Mouse (Mus musculus) heart, adult 2 months (tissue): ENCODE measurements around the gene Mettl21c. TPM values are rescaled to one million over a fixed set of nuclear protein-coding genes. Genes with fewer than 3 reads are reported as not detected.
A peak's percentile ranks its signal among the peaks of the same experiment; 100 is the strongest.

Source experiments
- DNase-seq, 2 experiments: peaks; one replicate each; pipeline ENCODE4 v3.0.0; 2021
- H3K27ac ChIP-seq: fragments of 200-600 bp; 2 replicates; pipeline ENCODE4 v1.8.1; 2022
- H3K27me3 ChIP-seq: fragments of 200-500 bp; 2 replicates; pipeline ENCODE4 v1.6.1; 2012; ENCODE audit warnings: mild to moderate bottlenecking, low read length, inconsistent platforms, mixed read lengths; ENCODE audit not compliant: control insufficient read depth, insufficient read depth
- H3K36me3 ChIP-seq: fragments of 200-500 bp; 2 replicates; pipeline ENCODE4 v1.6.1; 2012; ENCODE audit warnings: low read length, inconsistent platforms; ENCODE audit not compliant: control insufficient read depth, insufficient read depth
- H3K4me1 ChIP-seq: fragments of 200-500 bp; 2 replicates; pipeline ENCODE4 v1.6.1; 2011; ENCODE audit warnings: low read length; ENCODE audit not compliant: control insufficient read depth, insufficient read depth
- H3K4me3 ChIP-seq: fragments of 200-600 bp; 2 replicates; pipeline ENCODE4 v1.8.1; 2022
- H3K79me2 ChIP-seq: fragments of 200-500 bp; replicated peaks from 2 replicates; pipeline ENCODE4 v1.6.1; 2012; ENCODE audit warnings: mild to moderate bottlenecking, inconsistent platforms, low read length, moderate library complexity, mixed read lengths; ENCODE audit not compliant: control insufficient read depth, insufficient read depth
- H3K9ac ChIP-seq: fragments of 200-500 bp; 2 replicates; pipeline ENCODE4 v1.6.1; 2012; ENCODE audit warnings: low read depth, mild to moderate bottlenecking, control low read depth, inconsistent platforms, low read length, mixed read lengths
- CTCF ChIP-seq: fragments of 200-600 bp; IDR thresholded peaks from 2 replicates; pipeline ENCODE4 v1.8.1; 2022; ENCODE audit warnings: antibody characterized with exemption, mild to moderate bottlenecking, moderate library complexity
- EP300 ChIP-seq: fragments of 200-500 bp; IDR thresholded peaks from 2 replicates; pipeline ENCODE4 v1.6.1; 2011; ENCODE audit warnings: low read depth, low read length, control low read depth; ENCODE audit not compliant: insufficient read depth
- POLR2A ChIP-seq: fragments of 200-500 bp; IDR thresholded peaks from 2 replicates; pipeline ENCODE4 v1.6.1; 2011; ENCODE audit warnings: mild to moderate bottlenecking, low read depth, low read length, control low read depth; ENCODE audit not compliant: insufficient read depth
- WGBS: fragments of 180-500 bp; shearing (Covaris S2); methylation state at CpG from one replicate; pipeline ENCODE4 v1.1.7; 2018; 5-methylcytosine and 5-hydroxymethylcytosine counted together
- intact Hi-C: fragments of 180-260 bp; cut with DNase I; formaldehyde crosslinking; loops from one replicate; pipeline ENCODE4 v1.15.1; 2025
- polyA plus RNA-seq: library from polyadenylated mRNA; depleted of rRNA; stranded (reverse); fragments of >200 nt; gene quantifications from 2 replicates; pipeline ENCODE4 v1.2.3, GENCODE M21; 2012
- total RNA-seq, 2 experiments: library from RNA; stranded (reverse); gene quantifications; 2 replicates each; pipeline ENCODE4 v1.2.3; 2021

The Mettl21c gene
- total and polyA plus RNA-seq, 3 experiments, result not detected

DNA sequence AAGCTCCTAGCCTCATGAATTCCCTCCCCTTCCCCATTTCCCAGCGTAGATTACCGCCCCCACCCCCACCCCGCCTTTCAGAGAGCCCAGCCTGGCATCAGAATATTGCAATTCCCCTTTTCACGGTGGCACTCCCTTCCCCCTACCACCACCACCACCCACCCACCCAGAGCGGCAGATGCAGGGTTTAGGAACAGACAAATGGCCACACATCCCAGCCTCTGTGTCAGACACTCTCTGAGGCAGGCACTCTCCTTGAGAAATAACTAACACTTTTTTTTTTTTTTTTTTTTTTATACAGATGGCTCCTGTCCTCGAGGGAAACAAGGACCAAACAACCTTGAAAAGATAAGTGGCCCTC lies 22.7 kb upstream of the Mettl21c start:
- 3% methylated on average over 6 of the region's 6 CpGs for WGBS
- intact Hi-C loops, result loop anchor here (5.0 kb wide), 1 partner anchor 285 kb away; no protein-coding TSS in a partner anchor
- no peaks in the 10 kb centered on the region for H3K79me2 ChIP-seq
- DNase-seq, result no peak
- H3K4me3 ChIP-seq, result 0 out of 2 replicates have a peak overlapping the region, but pooled peaks have one; percentile 21
- H3K27me3 ChIP-seq, result no peaks in the 10 kb centered on the region
- H3K4me1 ChIP-seq, result peaks cover 1% of the 10 kb centered on the region; the same call in 1 of the 2 replicates
- TF ChIP-seq CTCF, result no peak
- TF ChIP-seq POLR2A, result no peak
- TF ChIP-seq EP300, result no peak
- H3K36me3 ChIP-seq, result no peaks in the 10 kb centered on the region
- no peak overlapping the region; the same call in 1 of the 2 replicates for H3K9ac ChIP-seq
- no peak overlapping the region for H3K27ac ChIP-seq

DNA sequence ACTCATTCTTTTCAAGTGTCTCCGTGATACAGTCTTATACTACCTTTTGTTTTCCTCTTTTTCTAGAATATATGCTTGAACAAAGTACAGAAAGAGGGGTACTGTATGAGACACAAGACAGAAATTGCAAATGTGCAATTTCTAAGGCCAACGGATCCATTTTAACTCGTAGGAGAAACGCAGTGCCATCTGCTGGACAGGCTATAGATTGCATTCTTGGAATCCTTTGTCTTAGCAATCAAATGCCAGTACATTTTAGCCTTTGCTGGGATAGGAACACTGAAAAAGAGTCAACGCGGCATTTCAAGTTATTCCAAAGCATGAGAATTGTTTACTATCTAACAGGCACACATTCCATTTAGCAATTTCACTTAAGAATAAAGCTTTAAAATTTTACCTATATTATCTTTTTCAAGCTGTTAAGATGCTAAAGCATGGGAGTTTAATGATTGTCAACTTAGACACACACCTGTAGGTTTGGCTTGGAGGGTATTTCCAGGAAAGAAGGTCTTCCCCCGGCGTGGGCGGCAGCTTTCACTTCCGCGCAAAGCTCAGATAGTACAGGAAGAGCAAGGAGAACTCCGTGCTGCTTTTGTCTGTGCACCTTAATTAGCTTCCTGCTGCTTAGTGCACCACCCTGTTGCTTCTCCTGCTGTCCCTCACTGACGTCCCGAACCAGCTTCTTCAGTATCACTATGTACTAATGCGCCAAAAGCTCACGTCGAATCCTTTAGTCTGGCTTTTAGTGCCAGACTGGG lies 22.1 kb upstream of the Mettl21c start:
- intact Hi-C loops, result loop anchor here (2.0 to 5.0 kb wide), 2 partner anchors 139 to 285 kb away; no protein-coding TSS in a partner anchor
- peak; percentile 19 to 51 for DNase-seq
- WGBS, result under 1% methylated on average over 17 of the region's 17 CpGs

DNA sequence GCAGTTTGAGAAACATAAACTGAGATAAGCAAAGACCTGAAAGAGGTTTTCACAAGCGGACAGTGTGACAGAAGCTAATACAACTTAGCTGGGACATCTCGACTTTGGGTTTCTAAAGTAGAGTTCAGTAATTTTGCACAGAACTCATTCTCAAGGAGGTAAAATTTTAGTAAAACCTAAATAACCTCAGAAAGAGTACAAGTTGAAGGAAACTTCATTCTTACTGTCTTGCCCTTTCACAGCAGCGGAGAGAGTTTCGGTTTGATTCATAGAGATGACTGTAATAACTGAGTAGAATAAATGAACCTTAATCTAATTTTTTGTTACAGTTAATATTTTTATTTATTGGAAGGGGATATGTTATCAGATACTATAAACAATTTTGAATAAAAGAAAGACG lies 13.1 kb upstream of the Mettl21c start:
- no peak for DNase-seq
- TF ChIP-seq POLR2A (no peak), EP300 (no peak), CTCF (no peak)
- Histone ChIP-seq H3K36me3 (no peaks in the 10 kb centered on the region), H3K27me3 (no peaks in the 10 kb centered on the region), H3K9ac (no peak overlapping the region), H3K4me1 (no peaks in the 10 kb centered on the region), H3K27ac (no peak overlapping the region), H3K79me2 (no peaks in the 10 kb centered on the region), H3K4me3 (no peak overlapping the region)
- intact Hi-C loops, result no loop called here
- 79% methylated on average over 5 of the region's 5 CpGs for WGBS

More for the DNA sequence above, 22.1 kb upstream of the Mettl21c start:
- Histone ChIP-seq H3K36me3 (no peaks in the 10 kb centered on the region), H3K79me2 (no peaks in the 10 kb centered on the region), H3K27me3 (no peaks in the 10 kb centered on the region), H3K27ac (no peak overlapping the region), H3K4me1 (peaks cover 1% of the 10 kb centered on the region; the same call in 1 of the 2 replicates), H3K9ac (peak overlapping the region; percentile 40; the same call in 1 of the 2 replicates), H3K4me3 (peak overlapping the region; percentile 21; the same call in 1 of the 2 replicates)
- TF ChIP-seq POLR2A, result no peak
- peak; percentile 94 for TF ChIP-seq CTCF
- TF ChIP-seq EP300, result no peak

DNA sequence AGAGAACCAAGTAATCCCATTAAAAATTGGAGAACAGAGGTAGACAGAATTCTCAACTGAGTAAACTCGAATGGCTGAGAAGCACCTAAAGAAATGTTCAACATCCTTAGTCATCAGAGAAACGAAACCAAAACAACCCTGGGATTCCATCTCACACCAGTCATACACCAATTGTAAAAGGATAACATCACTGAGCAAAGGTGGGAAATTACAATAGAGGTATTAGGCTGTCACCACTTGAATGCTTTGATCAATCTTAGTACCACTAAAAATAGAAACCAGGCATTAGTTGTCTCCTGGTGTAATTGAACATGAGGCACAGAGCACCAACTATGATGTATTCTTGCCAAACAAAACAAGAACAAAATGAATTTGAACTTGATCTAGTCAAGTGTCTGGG lies 12.4 kb upstream of the Mettl21c start:
- Histone ChIP-seq H3K4me1 (no peaks in the 10 kb centered on the region), H3K36me3 (no peaks in the 10 kb centered on the region), H3K79me2 (no peaks in the 10 kb centered on the region), H3K4me3 (no peak overlapping the region), H3K27ac (no peak overlapping the region), H3K27me3 (no peaks in the 10 kb centered on the region), H3K9ac (no peak overlapping the region)
- intact Hi-C loops, result no loop called here
- TF ChIP-seq EP300 (no peak), POLR2A (no peak), CTCF (no peak)
- DNase-seq, result no peak
- 55% methylated on average over 2 of the region's 2 CpGs for WGBS

DNA sequence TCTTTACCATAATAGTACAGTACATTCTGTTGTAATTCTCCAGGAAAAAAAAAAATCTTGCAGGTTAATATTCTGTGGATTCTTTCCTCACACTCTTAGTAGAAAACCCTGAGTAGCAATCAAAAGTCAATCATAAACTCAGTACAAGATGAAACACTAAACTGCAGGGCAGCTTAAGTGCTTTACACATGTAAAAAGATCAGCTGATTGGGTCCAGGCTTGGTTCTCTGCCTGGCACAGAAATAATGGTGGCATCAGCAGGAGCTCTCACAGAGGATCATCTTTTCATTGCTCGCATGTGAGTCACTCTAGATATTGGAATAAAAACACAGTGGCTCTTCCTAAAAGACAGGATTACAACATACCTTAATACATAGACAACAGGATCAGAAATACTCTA lies 7.8 kb upstream of the Mettl21c start:
- intact Hi-C loops, result no loop called here
- WGBS, result 97% methylated on average over 1 of the region's 1 CpGs
- Histone ChIP-seq H3K79me2 (no peaks in the 10 kb centered on the region), H3K4me3 (no peak overlapping the region), H3K36me3 (no peaks in the 10 kb centered on the region), H3K4me1 (no peaks in the 10 kb centered on the region), H3K9ac (no peak overlapping the region), H3K27me3 (no peaks in the 10 kb centered on the region), H3K27ac (no peak overlapping the region)
- TF ChIP-seq CTCF (no peak), POLR2A (no peak), EP300 (no peak)
- DNase-seq, result no peak

DNA sequence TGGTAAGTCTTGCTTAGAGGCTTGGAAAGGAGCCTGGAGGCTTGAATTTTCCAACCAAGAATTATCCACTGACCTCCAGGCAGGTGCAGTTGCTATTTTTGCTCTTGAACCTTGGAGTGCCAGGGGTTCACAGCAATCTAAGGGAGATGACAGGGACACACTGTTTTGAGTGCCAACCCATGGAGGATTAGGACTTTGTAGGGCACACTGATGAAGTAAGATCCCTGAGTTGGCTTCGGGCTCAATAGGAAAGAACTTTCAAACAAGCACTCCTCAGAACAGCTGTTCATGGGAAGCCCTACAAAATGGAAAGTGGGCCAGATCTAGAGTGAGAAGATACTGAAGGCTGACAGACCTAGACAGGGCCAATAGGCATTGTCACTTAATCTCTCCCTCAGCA lies 2.8 kb upstream of the Mettl21c start:
- Histone ChIP-seq H3K27ac (no peak overlapping the region), H3K27me3 (no peaks in the 10 kb centered on the region), H3K4me1 (no peaks in the 10 kb centered on the region), H3K4me3 (no peak overlapping the region), H3K79me2 (no peaks in the 10 kb centered on the region), H3K9ac (no peak overlapping the region), H3K36me3 (no peaks in the 10 kb centered on the region)
- DNase-seq, result no peak
- intact Hi-C loops, result no loop called here
- WGBS, result 87% methylated on average over 1 of the region's 1 CpGs
- TF ChIP-seq POLR2A (no peak), CTCF (no peak), EP300 (no peak)
